Mouse (Mus musculus) MEL (cell line): ENCODE data around the gene Abi3. TPM values are rescaled to one million over a fixed set of nuclear protein-coding genes. Genes with fewer than 3 reads are reported as not detected.
A peak's percentile ranks its signal among the peaks of the same experiment; 100 is the strongest.

ENCODE experiments used
- DNase-seq: peaks from one replicate; pipeline ENCODE4 v3.0.0; 2011; ENCODE audit warnings: low read depth, low spot score
- H3K27ac ChIP-seq: 2 replicates; pipeline ENCODE4 v1.5.1; 2012; ENCODE audit warnings: low read depth, mild to moderate bottlenecking, control low read depth, low read length, moderate library complexity; ENCODE audit not compliant: control insufficient read depth
- H3K27me3 ChIP-seq, 2 experiments: fragments of 150-350 bp in 1 of 2; sonication (generic) in 1 of 2; 2 replicates each; pipeline ENCODE4 v1.6.1; 2012; ENCODE audit warnings: low read length in 2 of 2, mild to moderate bottlenecking in 2 of 2, improper control_type of control experiment in 1 of 2, moderate library complexity in 1 of 2; ENCODE audit not compliant: insufficient read depth in 2 of 2, control insufficient read depth in 1 of 2
- H3K36me3 ChIP-seq, 2 experiments: 2 replicates each; pipeline ENCODE4 v1.6.1; 2012 to 2014; ENCODE audit warnings: low read length in 2 of 2, improper control_type of control experiment in 1 of 2, inconsistent platforms in 1 of 2, mild to moderate bottlenecking in 1 of 2; ENCODE audit not compliant: insufficient read depth in 2 of 2, control insufficient read depth in 1 of 2
- H3K4me1 ChIP-seq, 2 experiments: fragments of 150-350 bp in 1 of 2; sonication (generic) in 1 of 2; 2 replicates each; pipeline ENCODE4 v1.6.1; 2012; ENCODE audit warnings: low read length in 2 of 2, improper control_type of control experiment in 1 of 2, mild to moderate bottlenecking in 1 of 2; ENCODE audit not compliant: insufficient read depth in 2 of 2, control insufficient read depth in 1 of 2
- H3K4me3 ChIP-seq, 2 experiments: fragments of 150-350 bp in 1 of 2; sonication (generic) in 1 of 2; 2 replicates each; pipeline ENCODE4 v1.5.1; 2012; ENCODE audit warnings: low read depth in 2 of 2, low read length in 2 of 2, mild to moderate bottlenecking in 2 of 2, moderate library complexity in 2 of 2, control low read depth in 1 of 2, improper control_type of control experiment in 1 of 2; ENCODE audit not compliant: control insufficient read depth in 1 of 2, insufficient read depth in 1 of 2
- H3K79me2 ChIP-seq: 2 replicates; pipeline ENCODE4 v1.6.1; 2012; ENCODE audit warnings: mild to moderate bottlenecking, low read length, moderate library complexity; ENCODE audit not compliant: control insufficient read depth, poor library complexity, insufficient read depth
- H3K9ac ChIP-seq: 2 replicates; pipeline ENCODE4 v1.6.1; 2012; ENCODE audit warnings: low read depth, mild to moderate bottlenecking, control low read depth, low read length, moderate library complexity; ENCODE audit not compliant: control insufficient read depth, poor library complexity, severe bottlenecking
- H3K9me3 ChIP-seq: fragments of 150-350 bp; sonication (generic); replicated peaks from 2 replicates; pipeline ENCODE4 v1.6.1; 2012; ENCODE audit warnings: mild to moderate bottlenecking, low read length, improper control_type of control experiment, moderate library complexity; ENCODE audit not compliant: insufficient read depth
- BHLHE40 ChIP-seq: IDR thresholded peaks from 2 replicates; pipeline ENCODE4 v1.6.1; 2012; ENCODE audit warnings: low read depth, mild to moderate bottlenecking, inconsistent platforms, low read length, improper control_type of control experiment, borderline replicate concordance
- CHD2 ChIP-seq: IDR thresholded peaks from 2 replicates; pipeline ENCODE4 v1.6.1; 2011; ENCODE audit warnings: low read length, improper control_type of control experiment
- CTCF ChIP-seq, 3 experiments: IDR thresholded peaks in 2 of 3; conservative IDR thresholded peaks in 1 of 3; 2 replicates each; pipeline ENCODE4 v1.5.1; 2011 to 2012; ENCODE audit warnings: low read length in 3 of 3, low read depth in 2 of 3, mild to moderate bottlenecking in 2 of 3, improper control_type of control experiment in 1 of 3, inconsistent platforms in 1 of 3, mixed read lengths in 1 of 3, moderate library complexity in 1 of 3; ENCODE audit not compliant: control insufficient read depth in 1 of 3, insufficient read depth in 1 of 3, poor library complexity in 1 of 3, severe bottlenecking in 1 of 3
- E2F4 ChIP-seq: IDR thresholded peaks from 2 replicates; pipeline ENCODE4 v1.6.1; 2011; ENCODE audit warnings: low read depth, low read length, improper control_type of control experiment, borderline replicate concordance
- ELF1 ChIP-seq: IDR thresholded peaks from 2 replicates; pipeline ENCODE4 v1.6.1; 2014; ENCODE audit warnings: low read depth, mild to moderate bottlenecking, inconsistent platforms, low read length, improper control_type of control experiment, moderate library complexity
- ETS1 ChIP-seq: IDR thresholded peaks from 2 replicates; pipeline ENCODE4 v1.6.1; 2012; ENCODE audit warnings: low read depth, mild to moderate bottlenecking, inconsistent platforms, low read length, improper control_type of control experiment, moderate library complexity
- GABPA ChIP-seq: IDR thresholded peaks from 2 replicates; pipeline ENCODE4 v1.6.1; 2012; ENCODE audit warnings: low read depth, mild to moderate bottlenecking, inconsistent platforms, low read length, improper control_type of control experiment, moderate library complexity
- GATA1 ChIP-seq: IDR thresholded peaks from 2 replicates; pipeline ENCODE4 v1.6.1; 2011; ENCODE audit warnings: low read depth, low read length, improper control_type of control experiment
- HCFC1 ChIP-seq: IDR thresholded peaks from 2 replicates; pipeline ENCODE4 v1.6.1; 2012; ENCODE audit warnings: low read depth, mild to moderate bottlenecking, inconsistent platforms, low read length, improper control_type of control experiment, moderate library complexity
- JUND ChIP-seq: IDR thresholded peaks from 2 replicates; pipeline ENCODE4 v1.6.1; 2011; ENCODE audit warnings: low read depth, mild to moderate bottlenecking, improper control_type of control experiment, low read length
- KAT2A ChIP-seq: conservative IDR thresholded peaks from 2 replicates; pipeline ENCODE4 v1.6.1; 2012; ENCODE audit warnings: low read depth, low read length, improper control_type of control experiment, inconsistent platforms
- MAX ChIP-seq: IDR thresholded peaks from 2 replicates; pipeline ENCODE4 v1.6.1; 2011; ENCODE audit warnings: low read length, improper control_type of control experiment
- MAZ ChIP-seq: IDR thresholded peaks from 2 replicates; pipeline ENCODE4 v1.6.1; 2012; ENCODE audit warnings: low read depth, mild to moderate bottlenecking, inconsistent platforms, low read length, improper control_type of control experiment
- MEF2A ChIP-seq: IDR thresholded peaks from 2 replicates; pipeline ENCODE4 v1.6.1; 2014; ENCODE audit warnings: low read depth, mild to moderate bottlenecking, inconsistent platforms, low read length, improper control_type of control experiment; ENCODE audit not compliant: poor library complexity, insufficient replicate concordance, severe bottlenecking; ENCODE audit errors: extremely low read depth
- MXI1 ChIP-seq: IDR thresholded peaks from 2 replicates; pipeline ENCODE4 v1.6.1; 2011; ENCODE audit warnings: mild to moderate bottlenecking, low read depth, low read length, improper control_type of control experiment
- MYB ChIP-seq: IDR thresholded peaks from 2 replicates; pipeline ENCODE4 v1.6.1; 2011; ENCODE audit warnings: mild to moderate bottlenecking, low read depth, low read length, improper control_type of control experiment
- MYC ChIP-seq: IDR thresholded peaks from 2 replicates; pipeline ENCODE4 v1.6.1; 2011; ENCODE audit warnings: low read depth, mild to moderate bottlenecking, low read length, improper control_type of control experiment, moderate library complexity
- NELFE ChIP-seq: IDR thresholded peaks from 2 replicates; pipeline ENCODE4 v1.6.1; 2011; ENCODE audit warnings: low read depth, low read length, improper control_type of control experiment
- POLR2A ChIP-seq, 2 experiments: IDR thresholded peaks; 2 replicates each; pipeline ENCODE4 v1.6.1; 2011 to 2012; ENCODE audit warnings: low read length in 2 of 2, mild to moderate bottlenecking in 2 of 2, control low read depth in 1 of 2, improper control_type of control experiment in 1 of 2, low read depth in 1 of 2, moderate library complexity in 1 of 2; ENCODE audit not compliant: control insufficient read depth in 1 of 2, insufficient read depth in 1 of 2, poor library complexity in 1 of 2
- RAD21 ChIP-seq: IDR thresholded peaks from 2 replicates; pipeline ENCODE4 v1.6.1; 2011; ENCODE audit warnings: mild to moderate bottlenecking, low read depth, low read length, improper control_type of control experiment
- RCOR1 ChIP-seq: IDR thresholded peaks from 2 replicates; pipeline ENCODE4 v1.6.1; 2012; ENCODE audit warnings: low read depth, mild to moderate bottlenecking, inconsistent platforms, low read length, improper control_type of control experiment
- SIN3A ChIP-seq: IDR thresholded peaks from 2 replicates; pipeline ENCODE4 v1.6.1; 2012; ENCODE audit warnings: low read length, improper control_type of control experiment, inconsistent platforms
- SMC3 ChIP-seq: IDR thresholded peaks from 2 replicates; pipeline ENCODE4 v1.6.1; 2011; ENCODE audit warnings: low read depth, low read length, improper control_type of control experiment
- TAL1 ChIP-seq: IDR thresholded peaks from 2 replicates; pipeline ENCODE4 v1.6.1; 2012; ENCODE audit warnings: mild to moderate bottlenecking, inconsistent platforms, low read length, moderate library complexity, mixed read lengths
- TBP ChIP-seq: IDR thresholded peaks from 2 replicates; pipeline ENCODE4 v1.8.0; 2011; ENCODE audit warnings: low read depth, low read length, improper control_type of control experiment
- TCF12 ChIP-seq: IDR thresholded peaks from 2 replicates; pipeline ENCODE4 v1.6.1; 2014; ENCODE audit warnings: low read depth, mild to moderate bottlenecking, inconsistent platforms, low read length, improper control_type of control experiment, moderate library complexity
- ZC3H11A ChIP-seq: IDR thresholded peaks from 2 replicates; pipeline ENCODE4 v1.6.1; 2012; ENCODE audit warnings: low read depth, mild to moderate bottlenecking, inconsistent platforms, low read length, improper control_type of control experiment
- ZMIZ1 ChIP-seq: IDR thresholded peaks from 2 replicates; pipeline ENCODE4 v1.6.1; 2012; ENCODE audit warnings: low read depth, mild to moderate bottlenecking, inconsistent platforms, low read length, improper control_type of control experiment, moderate library complexity
- ZNF384 ChIP-seq: IDR thresholded peaks from 2 replicates; pipeline ENCODE4 v1.6.1; 2012; ENCODE audit warnings: low read depth, mild to moderate bottlenecking, inconsistent platforms, low read length, improper control_type of control experiment
- polyA plus RNA-seq, 2 experiments: library from polyadenylated mRNA; stranded (reverse) in 1 of 2; unstranded in 1 of 2; fragments of >175 nt in 1 of 2; fragments of >200 nt in 1 of 2; gene quantifications; 2 replicates each; pipeline versions ENCODE4 v1.2.1 to v1.2.4; 2012; ENCODE audit warnings: low replicate concordance in 2 of 2, low read depth in 1 of 2; ENCODE audit not compliant: insufficient read length in 2 of 2, insufficient read depth in 1 of 2, missing spikeins in 1 of 2
- total RNA-seq: library from RNA; depleted of rRNA; stranded (reverse); fragments of 300-350 nt; gene quantifications from 2 replicates; pipeline ENCODE4 v1.2.3, GENCODE M21; 2012

Gene Abi3
- total and polyA plus RNA-seq, 3 experiments, result 3.3 to 15.4 TPM; not detected in 1

GRCm38 (mm10) chr11:95834742-95835710, 7.2 kb downstream of the Abi3 start (continued):
- TF ChIP-seq MAZ (peak; percentile 85), TBP (no peak; the same call in none of the 2 replicates), ZNF384 (peak; percentile 49; the same call in 1 of the 2 replicates), GABPA (no peak), ELF1 (peak; percentile 63), POLR2A (IDR thresholded peaks at IDR 0.05; ENCODE audit: control insufficient read depth in 1 of 2, insufficient read depth in 1 of 2, low read depth in 1 of 2, low read length in 2 of 2, poor library complexity in 1 of 2) (peak; percentile 65 to 68), RCOR1 (peak; percentile 91), CTCF (IDR thresholded peaks at IDR 0.05 in 2 of 3, conservative IDR thresholded peaks at IDR 0.05 in 1 of 3; ENCODE audit: control insufficient read depth in 1 of 3, insufficient read depth in 1 of 3, low read depth in 2 of 3, low read length in 3 of 3, poor library complexity in 1 of 3, severe bottlenecking in 1 of 3) (peak in 2 of 3 experiments; percentile 50 to 54; a peak in 4 of 6 replicates), ZMIZ1 (peak; percentile 79), MXI1 (peak; percentile 85), MYB (peak; percentile 87), KAT2A (no peak), ETS1 (peak; percentile 99)

GRCm38 (mm10) chr11:95834143-95834667, 8.1 kb downstream of the Abi3 start:
- H3K9ac ChIP-seq, result peak overlapping the region; percentile 68
- peak; percentile 94 for DNase-seq
- peaks cover 16 to 55% of the 10 kb centered on the region in 2 experiments for H3K4me1 ChIP-seq
- no peaks in the 10 kb centered on the region for H3K27me3 ChIP-seq
- H3K27ac ChIP-seq, result peak overlapping the region; percentile 97
- no peaks in the 10 kb centered on the region; the same call in 1 of the 2 replicates for H3K79me2 ChIP-seq
- H3K9me3 ChIP-seq, result no peaks in the 10 kb centered on the region
- H3K4me3 ChIP-seq, result peak overlapping the region; percentile 45 to 52
- H3K36me3 ChIP-seq, result peaks cover 0 to 25% of the 10 kb centered on the region in 2 experiments; a peak in 2 of 4 replicates
- peak; percentile 92 for TF ChIP-seq ETS1
- TF ChIP-seq TAL1, result peak; percentile 66
- TF ChIP-seq POLR2A (IDR thresholded peaks at IDR 0.05; ENCODE audit: control insufficient read depth in 1 of 2, insufficient read depth in 1 of 2, low read depth in 1 of 2, low read length in 2 of 2, poor library complexity in 1 of 2), result peak in 1 of 2 experiments; percentile 60; a peak in 3 of 4 replicates
- TF ChIP-seq ZC3H11A, result no peak
- peak; percentile 71 for TF ChIP-seq ELF1
- TF ChIP-seq CHD2, result peak; percentile 87
- TF ChIP-seq MAZ, result peak; percentile 94
- TF ChIP-seq E2F4, result no peak
- TF ChIP-seq CTCF (IDR thresholded peaks at IDR 0.05 in 2 of 3, conservative IDR thresholded peaks at IDR 0.05 in 1 of 3; ENCODE audit: control insufficient read depth in 1 of 3, insufficient read depth in 1 of 3, low read depth in 2 of 3, low read length in 3 of 3, poor library complexity in 1 of 3, severe bottlenecking in 1 of 3), result no peak
- no peak for TF ChIP-seq MEF2A
- no peak for TF ChIP-seq ZNF384
- peak; percentile 85 for TF ChIP-seq SIN3A
- TF ChIP-seq TCF12, result peak; percentile 75
- TF ChIP-seq MAX, result peak; percentile 77
- peak; percentile 74 for TF ChIP-seq MXI1
- TF ChIP-seq TBP, result peak; percentile 51; the same call in 1 of the 2 replicates
- peak; percentile 56 for TF ChIP-seq NELFE
- no peak for TF ChIP-seq RAD21
- TF ChIP-seq BHLHE40, result peak; percentile 79
- TF ChIP-seq MYB, result 0 out of 2 replicates have a peak, but pooled peaks have one; percentile 19
- TF ChIP-seq ZMIZ1, result peak; percentile 1; the same call in 1 of the 2 replicates
- TF ChIP-seq SMC3, result no peak
- TF ChIP-seq HCFC1, result peak; percentile 51; the same call in 1 of the 2 replicates
- peak; percentile 42; the same call in 1 of the 2 replicates for TF ChIP-seq GATA1
- peak; percentile 74; the same call in 1 of the 2 replicates for TF ChIP-seq MYC
- TF ChIP-seq JUND, result no peak
